Mouse (Mus musculus) stomach, postnatal 0 days (tissue): ENCODE results near the gene Tspyl1. TPM values are rescaled to one million over a fixed set of nuclear protein-coding genes. Genes with fewer than 3 reads are reported as not detected.

ENCODE experiments used
- ATAC-seq: fragments of 200-750 bp; cut with Nextera tagmentation; 2 replicates; pipeline ENCODE4 v1.8.0; 2017; ENCODE audit not compliant: low FRiP score, low TSS enrichment
- DNase-seq: peaks from one replicate; pipeline ENCODE4 v3.0.0-alpha.2; 2016; ENCODE audit warnings: low spot score
- H3K27ac ChIP-seq: fragments of 300-500 bp; sonication (generic); replicated peaks from 2 replicates; pipeline ENCODE4 v1.5.1; 2014; ENCODE audit warnings: mild to moderate bottlenecking, control low read depth
- H3K27me3 ChIP-seq: fragments of 300-500 bp; sonication (generic); 2 replicates; pipeline ENCODE4 v1.6.1; 2014; ENCODE audit warnings: low read length; ENCODE audit not compliant: control insufficient read depth, insufficient read depth
- H3K36me3 ChIP-seq: fragments of 300-500 bp; sonication (generic); 2 replicates; pipeline ENCODE4 v1.6.1; 2014; ENCODE audit warnings: low read length, mixed read lengths; ENCODE audit not compliant: control insufficient read depth, insufficient read depth
- H3K4me1 ChIP-seq: fragments of 300-500 bp; sonication (generic); replicated peaks from 2 replicates; pipeline ENCODE4 v1.6.1; 2014; ENCODE audit warnings: antibody characterized with exemption; ENCODE audit not compliant: control insufficient read depth, insufficient read depth
- H3K4me2 ChIP-seq: fragments of 300-500 bp; sonication (generic); replicated peaks from 2 replicates; pipeline ENCODE4 v1.6.1; 2014; ENCODE audit warnings: low read depth, mild to moderate bottlenecking, control low read depth, moderate library complexity
- H3K4me3 ChIP-seq: fragments of 300-500 bp; sonication (generic); 2 replicates; pipeline ENCODE4 v1.5.1; 2014; ENCODE audit warnings: low read depth, low read length, control low read depth
- H3K9ac ChIP-seq: fragments of 300-500 bp; sonication (generic); 2 replicates; pipeline ENCODE4 v1.6.1; 2014; ENCODE audit warnings: mild to moderate bottlenecking, low read length, control low read depth, mixed read lengths
- H3K9me3 ChIP-seq: fragments of 300-500 bp; sonication (generic); 2 replicates; pipeline ENCODE4 v1.6.1; 2016; ENCODE audit warnings: low read length; ENCODE audit not compliant: control insufficient read depth
- CTCF ChIP-seq: IDR thresholded peaks from 2 replicates; pipeline ENCODE4 v1.5.1; 2016; ENCODE audit warnings: antibody characterized with exemption, low read depth, mild to moderate bottlenecking, moderate library complexity
- EP300 ChIP-seq: optimal IDR thresholded peaks from 2 replicates; pipeline ENCODE3; 2016; ENCODE audit warnings: antibody characterized with exemption
- WGBS: fragments of 180-500 bp; shearing (Covaris S2); extraction: QIAGEN DNeasy Blood & Tissue Kit; methylation state at CpG from one replicate; pipeline ENCODE4 v1.1.7; 2014; 5-methylcytosine and 5-hydroxymethylcytosine counted together
- polyA plus RNA-seq: library from polyadenylated mRNA; unstranded; fragments of >200 nt; fragmentation: Nextera tagmentation; extraction: Ambion mirVana; gene quantifications from 2 replicates; pipeline ENCODE4 v1.2.1, GENCODE M21; 2015

The Tspyl1 gene
- polyA plus RNA-seq, 1 experiment from 2014 or later, result 46.7 TPM

DNA sequence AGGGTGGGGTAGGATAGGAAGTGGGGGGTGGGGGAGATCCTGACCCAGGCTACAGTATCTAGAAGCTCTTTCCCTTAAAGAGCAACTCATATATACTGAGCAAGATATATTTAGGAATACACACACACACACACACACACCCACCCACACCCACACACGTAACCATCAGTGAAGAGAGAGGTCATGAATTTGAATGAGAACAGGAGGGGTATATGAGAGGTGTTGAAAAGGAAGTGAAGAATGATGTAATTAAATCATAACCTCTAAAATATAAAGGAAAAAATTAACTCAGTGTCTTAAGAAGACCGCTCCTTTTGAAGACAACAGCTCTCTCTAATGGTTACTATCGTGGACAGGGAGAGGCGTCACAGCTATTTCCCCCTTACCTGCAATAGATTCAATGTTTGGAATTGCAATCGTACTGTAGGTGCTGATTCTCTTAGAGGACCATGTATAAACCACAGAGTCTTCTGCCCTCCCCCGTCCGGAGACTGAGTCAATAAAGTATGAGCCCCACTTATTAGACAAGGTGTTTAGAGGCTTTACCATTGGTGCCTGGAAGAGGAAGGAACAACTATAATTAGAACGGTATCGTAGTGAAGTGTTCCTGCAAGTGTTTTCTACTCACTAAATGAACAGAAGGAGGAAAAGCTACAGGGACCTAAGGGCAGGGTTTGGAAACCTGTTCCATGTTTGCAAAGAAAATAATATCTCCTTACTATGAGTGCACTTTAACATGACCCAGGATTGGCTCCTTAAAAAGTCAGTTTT lies 28.1 kb downstream of the Tspyl1 start:
- WGBS, result 84% methylated on average over 9 of the region's 9 CpGs
- H3K9ac ChIP-seq, result no peak overlapping the region
- ATAC-seq (no peak), DNase-seq (no peak)
- peaks cover 7% of the 10 kb centered on the region; the same call in 1 of the 2 replicates for H3K36me3 ChIP-seq
- no peak overlapping the region for H3K4me3 ChIP-seq
- no peaks in the 10 kb centered on the region for H3K9me3 ChIP-seq
- no peak overlapping the region for H3K27ac ChIP-seq
- TF ChIP-seq EP300, result no peak
- TF ChIP-seq CTCF, result no peak
- H3K4me1 ChIP-seq, result no peaks in the 10 kb centered on the region
- H3K4me2 ChIP-seq, result no peak overlapping the region
- H3K27me3 ChIP-seq, result no peaks in the 10 kb centered on the region

DNA sequence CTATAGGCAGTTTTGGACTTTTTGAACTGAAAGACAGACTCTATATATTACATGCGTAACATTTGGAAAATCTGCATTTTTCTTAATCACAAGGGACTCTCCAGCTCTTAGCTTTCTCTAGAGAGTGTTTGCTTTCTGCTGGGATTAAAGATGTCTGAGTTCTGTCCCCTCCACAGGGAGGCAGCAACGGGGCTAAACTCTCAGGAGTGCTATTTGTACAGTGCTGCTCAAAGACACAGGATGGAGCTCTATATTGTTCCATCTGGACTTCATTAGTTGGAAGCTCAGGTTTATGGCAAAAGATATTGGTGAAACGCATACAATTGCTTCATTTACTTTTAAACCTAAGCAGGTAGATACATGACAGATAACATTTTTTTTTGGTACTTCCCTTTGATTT lies 30.5 kb downstream of the Tspyl1 start:
- 68% methylated on average over 3 of the region's 3 CpGs for WGBS
- H3K4me3 ChIP-seq, result no peak overlapping the region
- H3K9me3 ChIP-seq, result no peaks in the 10 kb centered on the region
- H3K9ac ChIP-seq, result no peak overlapping the region
- no peak overlapping the region for H3K4me2 ChIP-seq
- no peak for ATAC-seq
- H3K27ac ChIP-seq, result no peak overlapping the region
- no peaks in the 10 kb centered on the region for H3K4me1 ChIP-seq
- H3K27me3 ChIP-seq, result no peaks in the 10 kb centered on the region
- peaks cover 7% of the 10 kb centered on the region; the same call in 1 of the 2 replicates for H3K36me3 ChIP-seq
- no peak for DNase-seq
- peak; percentile 15; the same call in 1 of the 2 replicates for TF ChIP-seq CTCF
- TF ChIP-seq EP300, result no peak

DNA sequence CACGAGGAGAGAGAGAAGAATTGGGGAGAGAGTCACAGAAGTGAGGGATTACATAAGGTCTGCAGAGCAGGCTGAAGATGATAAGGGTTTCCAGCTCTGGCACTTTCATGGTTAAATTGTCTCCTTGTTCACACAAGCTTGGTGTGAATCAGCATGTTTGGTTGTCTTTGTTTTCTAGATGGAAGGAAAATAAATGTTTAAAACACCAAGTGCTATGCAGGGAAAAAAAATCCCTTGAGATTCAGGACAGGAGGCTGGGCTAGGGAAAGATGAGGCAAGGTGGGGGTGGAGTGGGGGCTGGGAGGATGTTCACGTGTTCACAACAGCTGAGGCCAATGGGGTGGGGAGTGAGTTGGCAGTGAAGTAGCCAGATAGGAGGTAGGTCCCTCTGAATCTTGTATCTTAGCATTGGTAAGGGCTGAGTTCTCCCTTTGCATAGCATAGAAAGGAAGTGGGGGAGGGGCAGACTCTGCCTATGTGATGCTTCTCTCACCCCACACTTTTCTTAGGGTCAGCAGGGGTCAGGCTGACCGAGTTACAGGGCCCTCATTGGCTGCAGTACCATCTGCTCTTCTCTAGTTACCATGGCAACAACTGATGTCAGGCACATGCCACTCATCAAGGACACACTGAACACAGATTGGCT lies 34.7 kb downstream of the Tspyl1 start:
- H3K36me3 ChIP-seq, result peaks cover 7% of the 10 kb centered on the region; the same call in 1 of the 2 replicates
- no peak for TF ChIP-seq CTCF
- no peak for TF ChIP-seq EP300
- H3K27me3 ChIP-seq, result no peaks in the 10 kb centered on the region
- no peak overlapping the region for H3K27ac ChIP-seq
- H3K9me3 ChIP-seq, result no peaks in the 10 kb centered on the region
- H3K4me3 ChIP-seq, result no peak overlapping the region
- H3K4me1 ChIP-seq, result no peaks in the 10 kb centered on the region
- no peak overlapping the region for H3K4me2 ChIP-seq
- ATAC-seq (peak; percentile 63), DNase-seq (no peak)
- H3K9ac ChIP-seq, result no peak overlapping the region
- 9% methylated on average over 3 of the region's 3 CpGs for WGBS

DNA sequence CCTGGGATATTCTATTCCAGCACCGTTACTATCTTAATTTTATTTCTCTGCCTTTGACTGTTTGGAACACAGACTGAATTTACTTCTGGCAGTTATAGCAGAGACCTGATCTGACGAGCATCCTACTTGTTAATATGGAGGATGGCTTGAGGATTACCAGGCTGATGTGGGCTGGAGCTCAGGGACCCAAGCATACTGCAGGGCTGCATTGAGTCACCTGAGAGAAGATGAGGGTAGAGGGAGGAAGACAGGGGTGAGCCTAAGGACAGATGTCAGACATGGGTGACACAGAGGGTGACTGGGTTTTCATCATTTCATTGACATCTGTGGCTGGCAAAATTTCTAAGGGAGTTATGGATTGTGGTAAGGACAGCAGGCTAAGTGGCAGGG lies 35.2 kb downstream of the Tspyl1 start:
- ATAC-seq (no peak), DNase-seq (no peak)
- Histone ChIP-seq H3K9me3 (no peaks in the 10 kb centered on the region), H3K27ac (no peak overlapping the region), H3K27me3 (no peaks in the 10 kb centered on the region), H3K4me2 (no peak overlapping the region), H3K36me3 (peaks cover 7% of the 10 kb centered on the region; the same call in 1 of the 2 replicates), H3K9ac (no peak overlapping the region), H3K4me1 (no peaks in the 10 kb centered on the region), H3K4me3 (no peak overlapping the region)
- 40% methylated on average over 2 of the region's 2 CpGs for WGBS
- no peak for TF ChIP-seq CTCF

DNA sequence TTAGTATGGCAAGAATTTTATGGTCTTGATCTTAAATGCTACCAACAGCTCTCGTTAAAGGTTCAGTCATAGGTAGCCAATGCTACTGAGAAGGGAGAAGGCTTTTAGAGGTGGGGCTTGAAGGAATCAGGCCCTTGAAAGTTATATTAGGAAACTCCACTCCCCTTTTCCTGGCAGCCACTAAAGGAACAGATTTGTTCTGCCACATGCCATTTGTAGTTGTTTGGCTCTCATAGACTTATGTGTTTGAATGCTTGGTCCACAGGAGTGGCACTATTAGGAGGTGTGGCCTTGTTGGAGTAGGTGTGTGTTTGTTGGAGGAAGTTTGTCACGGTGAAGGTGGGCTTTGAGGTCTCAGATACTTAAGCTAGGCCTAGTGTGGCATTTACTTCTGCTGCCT lies 38.8 kb downstream of the Tspyl1 start:
- H3K4me1 ChIP-seq, result no peaks in the 10 kb centered on the region
- H3K27me3 ChIP-seq, result no peaks in the 10 kb centered on the region
- H3K9me3 ChIP-seq, result no peaks in the 10 kb centered on the region
- no peaks in the 10 kb centered on the region for H3K36me3 ChIP-seq
- no peak overlapping the region for H3K4me3 ChIP-seq
- no peak overlapping the region for H3K4me2 ChIP-seq
- WGBS, result 85% methylated on average over 2 of the region's 2 CpGs
- no peak overlapping the region for H3K9ac ChIP-seq
- DNase-seq, result no peak
- TF ChIP-seq CTCF, result no peak
- no peak for TF ChIP-seq EP300
- no peak overlapping the region for H3K27ac ChIP-seq
- no peak for ATAC-seq

DNA sequence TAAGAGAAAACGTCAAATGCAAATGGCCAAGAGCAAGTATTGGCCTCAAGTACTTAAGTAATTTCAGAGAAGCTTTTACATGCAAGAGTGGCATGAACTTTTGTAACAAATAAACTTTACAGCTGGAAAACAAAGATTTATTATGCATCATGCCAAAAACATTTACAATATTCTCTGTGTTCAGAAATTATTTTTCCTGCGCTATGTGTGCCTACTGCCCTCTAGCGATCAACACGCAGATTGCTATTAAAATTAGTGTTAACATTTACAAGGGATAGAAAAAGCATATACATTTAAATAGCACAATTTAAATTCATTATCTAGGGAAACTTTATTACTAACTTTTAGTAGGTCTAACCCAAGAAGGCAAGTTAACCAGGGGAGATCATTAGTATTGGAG lies 44.7 kb downstream of the Tspyl1 start:
- no peaks in the 10 kb centered on the region for H3K36me3 ChIP-seq
- ATAC-seq (no peak), DNase-seq (no peak)
- H3K4me3 ChIP-seq, result no peak overlapping the region
- TF ChIP-seq CTCF, result peak; percentile 90
- TF ChIP-seq EP300, result no peak
- 23% methylated on average over 4 of the region's 4 CpGs for whole genome bisulfite sequencing
- H3K4me2 ChIP-seq, result no peak overlapping the region
- no peaks in the 10 kb centered on the region for H3K9me3 ChIP-seq
- no peak overlapping the region for H3K9ac ChIP-seq
- no peaks in the 10 kb centered on the region for H3K4me1 ChIP-seq
- H3K27ac ChIP-seq, result no peak overlapping the region
- no peaks in the 10 kb centered on the region for H3K27me3 ChIP-seq
